Mouse (Mus musculus): ENCODE results near the gene Mrps18c.

DNA sequence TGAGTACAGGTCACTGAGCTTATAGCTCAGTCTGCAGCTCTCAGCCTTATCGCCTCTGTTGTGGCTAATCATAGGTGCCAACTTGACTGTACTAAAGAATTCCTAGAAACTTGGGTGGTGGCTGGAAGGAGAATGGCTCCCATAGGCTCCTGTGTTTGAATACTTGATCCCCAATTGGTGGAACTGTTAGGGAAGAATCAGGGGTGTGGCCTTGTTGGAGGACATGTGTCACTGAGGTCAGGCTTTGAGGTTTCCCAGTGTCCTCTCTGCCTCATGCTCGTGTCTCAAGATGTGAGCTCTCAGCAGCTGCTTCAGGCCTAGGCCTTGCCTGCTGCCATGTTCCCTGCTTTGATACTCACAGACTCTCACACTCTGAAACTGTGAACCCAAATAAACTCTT, 35.4 kb downstream of the Mrps18c start:
- TF ChIP-seq CTCF (IDR thresholded peaks at IDR 0.05; ENCODE audit: low read depth) (no peak), EP300 (IDR thresholded peaks at IDR 0.05; ENCODE audit: low read depth) (no peak)
